In genomic region chr7:25396621-25397020, GRCm38 (mm10) we compare ENCODE assay signal across 10 mouse cellular contexts. TPM values are rescaled to one million over a fixed set of nuclear protein-coding genes. Genes with fewer than 3 reads are reported as not detected.
DNase-seq lines count a peak whose midpoint lies in the region; ATAC-seq and TF ChIP-seq lines count a peak whose summit lies in the region.
"Had no signal": no experiment of that assay in that cellular context is flagged by ENCODE, and none has a peak within 500 bp of the region (broad histone marks: within the 10 kb centered on the region; RNA-seq: fewer than 3 reads in every experiment).

No protein-coding gene starts in this region.

- H3K36me3 ChIP-seq in kidney, embryonic 15.5 days = no peaks in the 10 kb centered on the region
- peaks cover 42% of the 10 kb centered on the region for H3K36me3 ChIP-seq in G1E (replicated peaks)
- H3K36me3 ChIP-seq in forebrain, embryonic 16.5 days (ENCODE audit: control insufficient read depth, insufficient read depth) = no peaks in the 10 kb centered on the region
- no peaks in the 10 kb centered on the region for H3K36me3 ChIP-seq in liver, embryonic 16.5 days (ENCODE audit: control insufficient read depth, insufficient read depth)

- ATAC-seq in kidney, embryonic 15.5 days (replicated peaks; ENCODE audit: low FRiP score) = peak; percentile 14
- ATAC-seq in G1E (ENCODE audit: extremely low read depth, insufficient number of reproducible peaks, low FRiP score, poor library complexity, severe bottlenecking) = no peak
- ATAC-seq in forebrain, embryonic 16.5 days = peak; percentile 0; the same call in 1 of the 2 replicates
- no peak for ATAC-seq in liver, embryonic 16.5 days (ENCODE audit: low read depth)
- no peak for ATAC-seq in erythroblast, adult 5-6 weeks (replicated peaks; ENCODE audit: low FRiP score, poor library complexity, severe bottlenecking)
- ATAC-seq: Patski had no signal

- H3K4me3 ChIP-seq in kidney, embryonic 15.5 days (replicated peaks) = peak overlapping the region; percentile 57; the same call in 1 of the 2 replicates
- H3K4me3 ChIP-seq in G1E (ENCODE audit: low read depth, low read length) = peak overlapping the region; percentile 44; the same call in 1 of the 2 replicates
- no peak overlapping the region; the same call in 1 of the 2 replicates for H3K4me3 ChIP-seq in forebrain, embryonic 16.5 days (replicated peaks; ENCODE audit: low read length)
- no peak overlapping the region for H3K4me3 ChIP-seq in liver, embryonic 16.5 days (ENCODE audit: low read depth, low read length)

- intact Hi-C loops in gastrocnemius, postnatal 36 days (cut with DNase I) = no loop called here

- 90% methylated on average over 14 of the region's 14 CpGs for WGBS in kidney, embryonic 15.5 days
- 89% methylated on average over 14 of the region's 14 CpGs for WGBS in forebrain, embryonic 16.5 days
- WGBS in liver, embryonic 16.5 days (ENCODE audit: insufficient replicate concordance) = 89% methylated on average over 14 of the region's 14 CpGs

- no peak for TF ChIP-seq CTCF in G1E (IDR thresholded peaks at IDR 0.05; ENCODE audit: low read depth, low read length)

- H3K4me1 ChIP-seq in kidney, embryonic 15.5 days = peaks cover 41% of the 10 kb centered on the region
- peaks cover 53% of the 10 kb centered on the region for H3K4me1 ChIP-seq in G1E (ENCODE audit: insufficient read depth, low read depth, low read length)
- peaks cover 28% of the 10 kb centered on the region for H3K4me1 ChIP-seq in forebrain, embryonic 16.5 days (replicated peaks; ENCODE audit: control insufficient read depth, insufficient read depth, low read length)
- peaks cover 27% of the 10 kb centered on the region for H3K4me1 ChIP-seq in liver, embryonic 16.5 days (ENCODE audit: control insufficient read depth, low read depth, low read length)

- H3K27me3 ChIP-seq in kidney, embryonic 15.5 days = no peaks in the 10 kb centered on the region
- H3K27me3 ChIP-seq in G1E (ENCODE audit: insufficient read depth, low read length) = no peaks in the 10 kb centered on the region
- no peaks in the 10 kb centered on the region for H3K27me3 ChIP-seq in forebrain, embryonic 16.5 days (replicated peaks; ENCODE audit: control insufficient read depth, insufficient read depth, low read length)
- no peaks in the 10 kb centered on the region for H3K27me3 ChIP-seq in liver, embryonic 16.5 days (ENCODE audit: control insufficient read depth, insufficient read depth, low read depth, low read length)
- H3K27me3 ChIP-seq: Patski had no signal

- peak overlapping the region; percentile 70 for H3K4me2 ChIP-seq in kidney, embryonic 15.5 days
- peak overlapping the region; percentile 77 for H3K4me2 ChIP-seq in forebrain, embryonic 16.5 days (ENCODE audit: low read length)
- H3K4me2 ChIP-seq in liver, embryonic 16.5 days (ENCODE audit: low read depth, low read length) = peak overlapping the region; percentile 86; the same call in 1 of the 2 replicates

- no peak overlapping the region for H3K9ac ChIP-seq in kidney, embryonic 15.5 days
- H3K9ac ChIP-seq in forebrain, embryonic 16.5 days (replicated peaks; ENCODE audit: low read depth, low read length) = no peak overlapping the region; the same call in 1 of the 2 replicates
- no peak overlapping the region for H3K9ac ChIP-seq in liver, embryonic 16.5 days (ENCODE audit: low read depth, low read length)

- H3K27ac ChIP-seq in kidney, embryonic 15.5 days = peak overlapping the region; percentile 84
- no peak overlapping the region for H3K27ac ChIP-seq in forebrain, embryonic 16.5 days (ENCODE audit: low read length)
- H3K27ac ChIP-seq in liver, embryonic 16.5 days (ENCODE audit: low read length) = no peak overlapping the region

- no peaks in the 10 kb centered on the region for H3K9me3 ChIP-seq in kidney, embryonic 15.5 days (replicated peaks)
- H3K9me3 ChIP-seq in G1E (replicated peaks) = no peaks in the 10 kb centered on the region
- no peaks in the 10 kb centered on the region for H3K9me3 ChIP-seq in forebrain, embryonic 16.5 days (ENCODE audit: control insufficient read depth, low read length)
- H3K9me3 ChIP-seq in liver, embryonic 16.5 days (replicated peaks; ENCODE audit: control insufficient read depth, low read length) = no peaks in the 10 kb centered on the region

- DNase-seq in kidney, postnatal 36 days = no peak
- no peak for DNase-seq in G1E (ENCODE audit: low spot score)
- DNase-seq in embryo, embryonic 9.5 days (ENCODE audit: extremely low spot score) = no peak
- DNase-seq in gastrocnemius, postnatal 36 days = no peak

RNA-seq across cellular contexts. Expression of gene Lipe, which starts 1.9 kb away (rescaled TPM):
- 9.6 and 12.2 TPM in 2 replicates for polyA plus RNA-seq in kidney, embryonic 15.5 days (2015; fragmentation: Nextera tagmentation; extraction: Ambion mirVana)
- total RNA-seq in G1E (2014; fragmentation: Nextera tagmentation) (6.1 and 13.0 TPM in 2 replicates), G1E (2017) (4.6 and 4.8 TPM in 2 replicates)
- polyA plus RNA-seq in G1E (2012) = 15.7 and 16.1 TPM in 2 replicates
- 17.7 and 18.5 TPM in 2 replicates for polyA plus RNA-seq in forebrain, embryonic 16.5 days (2015; fragmentation: Nextera tagmentation; extraction: Ambion mirVana)
- polyA plus RNA-seq in liver, embryonic 16.5 days (2015; fragmentation: Nextera tagmentation; extraction: Ambion mirVana) = 3.4 and 3.8 TPM in 2 replicates
- 2.5 and 11.3 TPM in 2 replicates for total RNA-seq in erythroblast, adult 5-6 weeks (2015; ENCODE audit: low replicate concordance)
- 4.5 and 6.7 TPM in 2 replicates for total RNA-seq in erythroblast, adult 5-6 weeks (2017; ENCODE audit: low replicate concordance)
- total RNA-seq in gastrocnemius, postnatal 36 days (2021) = 10 to 100 TPM; 18.6 to 20.6 TPM

RNA-seq across cellular contexts. Expression of gene Cxcl17, which starts 16.1 kb away (rescaled TPM):
- polyA plus RNA-seq in kidney, embryonic 15.5 days (2015; fragmentation: Nextera tagmentation; extraction: Ambion mirVana) = 0.45 and 0.84 TPM in 2 replicates
- not detected in 2 replicates for total RNA-seq in G1E (2014; fragmentation: Nextera tagmentation)
- total RNA-seq in G1E (2017) = not detected in 2 replicates
- not detected in 2 replicates for polyA plus RNA-seq in G1E (2012)
- polyA plus RNA-seq in forebrain, embryonic 16.5 days (2015; fragmentation: Nextera tagmentation; extraction: Ambion mirVana) = 0.34 and 0.96 TPM in 2 replicates
- 0.15 TPM in 1 of 2 replicates, not detected in the other for polyA plus RNA-seq in liver, embryonic 16.5 days (2015; fragmentation: Nextera tagmentation; extraction: Ambion mirVana)
- not detected in 2 replicates for total RNA-seq in erythroblast, adult 5-6 weeks (2015; ENCODE audit: low replicate concordance)
- total RNA-seq in erythroblast, adult 5-6 weeks (2017; ENCODE audit: low replicate concordance) = not detected in 2 replicates
- total RNA-seq in gastrocnemius, postnatal 36 days (2021) = not detected
- polyA plus RNA-seq: small intestine, adult 2 months had no signal

RNA-seq across cellular contexts. Expression of gene Cnfn, which starts 27.1 kb away (rescaled TPM):
- 2.7 and 4.8 TPM in 2 replicates for polyA plus RNA-seq in kidney, embryonic 15.5 days (2015; fragmentation: Nextera tagmentation; extraction: Ambion mirVana)
- total RNA-seq in G1E (2014; fragmentation: Nextera tagmentation) = not detected in 2 replicates
- total RNA-seq in G1E (2017) = not detected in 2 replicates
- polyA plus RNA-seq in G1E (2012) = not detected in 2 replicates
- polyA plus RNA-seq in forebrain, embryonic 16.5 days (2015; fragmentation: Nextera tagmentation; extraction: Ambion mirVana) = 0.50 TPM in 1 of 2 replicates, not detected in the other
- not detected in 2 replicates for polyA plus RNA-seq in liver, embryonic 16.5 days (2015; fragmentation: Nextera tagmentation; extraction: Ambion mirVana)
- total RNA-seq in erythroblast, adult 5-6 weeks (2015; ENCODE audit: low replicate concordance) = not detected in 2 replicates
- total RNA-seq in erythroblast, adult 5-6 weeks (2017; ENCODE audit: low replicate concordance) = not detected in 2 replicates
- not detected for total RNA-seq in gastrocnemius, postnatal 36 days (2021)
- polyA plus RNA-seq: Patski had no signal

Comparison
In these comparisons a context has a peak if more than half of its experiments do, and no peak if none do; other contexts are left out.
1. ATAC-seq: peak in kidney, embryonic 15.5 days (single experiment) and forebrain, embryonic 16.5 days (single experiment); none in G1E (single experiment), liver, embryonic 16.5 days (single experiment) and erythroblast, adult 5-6 weeks (single experiment).
2. H3K4me3 ChIP-seq: peak in kidney, embryonic 15.5 days (single experiment) and G1E (single experiment); none in forebrain, embryonic 16.5 days (single experiment) and liver, embryonic 16.5 days (single experiment).
3. Peak in every context shown above with its lines, with median percentiles within 50 percentile points of each other: H3K4me2 ChIP-seq.